Mouse (Mus musculus): ENCODE data around the gene Olfr1033.
"Not testable (repeated sequence)": the region's sequence is repeated elsewhere in the genome, so short reads cannot be mapped to it uniquely, and the experiment has no call there.

Olfr1033 gene

DNA sequence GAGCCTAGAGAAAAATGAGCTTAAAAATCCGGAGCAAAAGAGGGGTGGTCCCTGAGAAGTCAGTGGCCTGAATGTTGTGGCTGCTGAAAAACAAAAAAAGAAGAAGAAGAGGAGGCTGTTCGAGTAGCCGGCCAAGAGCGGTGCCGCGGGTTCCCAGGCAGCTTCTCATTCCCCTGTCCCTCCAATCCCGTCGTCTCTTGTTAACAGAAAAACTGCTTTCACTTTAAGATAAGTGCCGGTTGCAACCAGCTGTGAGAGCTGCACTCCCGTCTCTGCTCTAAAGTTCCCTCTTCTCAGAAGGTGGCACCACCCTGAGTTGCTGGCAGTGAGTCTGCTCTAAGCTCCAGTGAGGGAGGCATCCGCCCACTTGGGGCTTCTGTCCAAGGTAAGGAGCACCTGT, at the start of gene Olfr1033:
Gene Olfr1033 (plus strand): TSS at position 228 of the 400 bp plus-strand sequence.
- not testable (repeated sequence) for DNase-seq (ENCODE audit: low spot score)

DNA sequence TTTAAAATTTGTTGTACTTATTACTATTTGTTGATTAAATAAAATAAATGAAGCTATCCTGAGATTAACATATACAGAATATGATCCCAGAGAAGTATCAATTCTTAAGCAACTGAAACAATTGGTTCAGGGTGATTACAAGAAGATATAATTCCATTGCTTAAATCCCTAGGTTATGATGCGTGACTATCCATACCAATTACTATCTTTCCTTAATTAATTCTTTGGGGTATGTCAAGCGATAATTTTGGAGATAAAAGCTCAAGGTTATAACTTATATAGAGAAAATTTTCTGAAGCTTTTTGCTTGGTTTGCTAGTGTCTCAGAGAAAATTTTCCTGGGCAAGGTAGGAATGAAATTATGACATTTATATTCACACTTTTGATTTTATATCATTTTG, 46.8 kb upstream of the Olfr1033 start, which contains the start of gene Olfr1029:
Gene Olfr1029 (plus strand): TSS at position 301 of the 400 bp plus-strand sequence.
- no peak for DNase-seq (ENCODE audit: low spot score)

DNA sequence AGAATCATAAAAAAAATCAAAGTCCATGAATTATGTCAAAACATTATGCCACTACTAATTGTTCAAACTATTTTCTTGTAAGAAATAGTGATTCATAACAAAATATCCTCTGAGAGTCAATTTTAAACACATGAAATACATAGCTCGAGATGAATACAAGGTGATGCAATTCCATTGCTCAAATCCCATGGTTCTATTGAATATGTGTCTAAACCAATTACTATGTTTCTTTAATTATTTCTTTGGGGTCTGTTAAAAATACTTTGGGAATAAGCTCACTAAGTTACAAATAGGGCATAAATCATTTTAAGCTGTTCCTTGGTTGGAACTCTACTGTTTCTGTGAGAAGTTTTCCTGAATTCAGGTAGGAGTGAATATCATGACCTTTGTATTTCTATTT, 41.5 kb upstream of the Olfr1033 start, which contains the start of gene Olfr1030:
Gene Olfr1030 (plus strand): TSS at position 301 of the 400 bp plus-strand sequence.
- DNase-seq (ENCODE audit: low spot score), result no peak

DNA sequence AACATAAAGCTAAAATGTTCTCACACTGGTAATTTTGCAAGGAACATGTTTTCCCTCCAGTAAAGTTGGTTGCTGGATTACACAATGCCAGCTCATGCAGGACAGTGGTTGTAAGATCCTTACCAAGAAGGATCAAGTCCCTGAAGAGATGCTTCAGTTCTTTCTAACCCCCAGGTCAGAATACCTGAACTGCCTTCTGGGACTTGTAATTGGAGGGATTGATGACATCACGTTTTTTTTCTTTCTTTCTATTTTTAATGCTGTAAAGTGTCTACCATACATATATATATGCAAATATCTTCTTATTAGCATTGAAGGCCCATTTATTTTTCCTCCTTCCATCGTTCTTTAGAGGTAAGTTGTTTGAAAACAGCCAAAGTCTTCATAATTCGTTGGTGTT, 30.4 kb upstream of the Olfr1033 start, which contains the start of gene Olfr1031:
Gene Olfr1031 (plus strand): TSS at position 301 of the 400 bp plus-strand sequence.
- no peak for DNase-seq (ENCODE audit: low spot score)

DNA sequence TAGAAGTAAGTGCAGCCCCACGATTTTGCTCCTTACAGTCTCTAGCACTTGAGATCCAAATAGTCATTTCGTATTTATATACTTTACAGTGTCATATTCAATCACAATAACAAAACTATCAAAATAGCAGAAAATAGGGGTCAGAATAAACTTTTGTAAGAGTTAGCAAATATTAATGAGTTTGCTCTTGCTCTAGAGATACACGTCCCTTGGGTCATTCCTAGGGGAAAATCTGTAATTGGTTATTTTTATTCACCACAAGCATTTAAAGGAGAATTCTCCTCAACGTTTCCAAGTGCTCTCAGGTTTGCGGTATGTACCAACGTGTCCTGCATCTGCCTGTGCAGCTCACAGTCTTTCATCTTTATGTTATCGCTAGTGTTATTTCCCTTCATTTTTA, 15.2 kb upstream of the Olfr1033 start, which contains the start of gene Olfr1032:
Gene Olfr1032 (plus strand): TSS at position 301 of the 400 bp plus-strand sequence.
- DNase-seq (ENCODE audit: low spot score), result no peak

DNA sequence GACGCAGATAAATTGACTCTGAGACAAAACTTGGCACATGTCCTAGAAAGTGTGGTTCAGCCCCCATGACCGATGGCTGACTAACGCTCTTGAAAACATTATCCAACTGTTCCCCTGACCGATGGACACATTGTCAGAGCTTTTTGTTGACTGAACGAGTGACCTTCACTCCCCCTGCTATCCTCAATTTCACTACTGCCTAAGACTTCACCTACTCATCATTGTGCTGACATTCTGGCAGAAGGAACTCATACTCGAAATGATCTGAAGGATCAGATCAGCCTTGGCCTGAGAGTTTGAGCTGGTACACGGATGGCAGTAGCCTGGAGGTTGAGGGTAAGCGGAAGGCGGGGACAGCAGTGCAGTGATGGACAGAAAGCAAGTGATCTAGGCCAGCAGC, 1.1 kb downstream of the Olfr1033 start:
- not testable (repeated sequence) for DNase-seq (ENCODE audit: low spot score)

DNA sequence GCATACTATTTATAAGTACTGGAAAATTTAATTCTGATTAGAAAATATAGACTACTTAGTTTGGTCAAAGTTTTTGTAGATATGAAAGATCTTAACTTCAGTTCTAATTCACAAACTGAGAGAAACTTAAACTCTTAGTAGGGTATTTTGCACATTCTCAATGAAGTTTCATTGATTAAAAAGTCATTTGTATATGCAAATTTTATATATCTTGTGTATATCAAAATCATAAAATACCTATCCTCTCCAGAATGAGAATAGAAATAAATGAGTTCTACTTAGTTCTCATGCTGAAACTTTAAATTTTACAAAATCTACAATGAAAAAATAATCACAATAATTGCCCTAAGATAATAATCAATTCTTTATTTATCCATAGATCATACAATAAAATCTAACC, 25.1 kb downstream of the Olfr1033 start, which contains the start of gene Olfr1034:
Gene Olfr1034 (plus strand): TSS at position 301 of the 400 bp plus-strand sequence.
- no peak for DNase-seq (ENCODE audit: low spot score)

DNA sequence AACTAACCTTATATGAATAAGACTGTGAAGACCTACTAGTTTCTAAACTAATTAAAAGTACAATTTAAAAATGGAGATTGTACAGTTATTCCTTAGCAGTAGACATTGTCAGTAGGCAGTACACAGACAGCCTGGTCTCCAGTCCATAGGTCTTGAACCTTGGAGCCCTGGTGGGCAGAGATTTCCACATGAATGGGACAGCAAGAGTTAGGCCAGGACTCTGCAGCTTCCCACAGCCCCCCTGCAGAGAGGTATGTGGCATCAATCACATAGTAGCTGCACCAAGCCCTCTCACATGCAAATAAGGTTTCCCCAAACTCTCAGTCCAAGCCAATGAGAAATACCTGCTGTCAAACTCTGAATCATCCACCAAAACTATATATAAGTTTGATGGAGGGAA, 30.3 kb downstream of the Olfr1033 start:
- not testable (repeated sequence) for DNase-seq (ENCODE audit: low spot score)

DNA sequence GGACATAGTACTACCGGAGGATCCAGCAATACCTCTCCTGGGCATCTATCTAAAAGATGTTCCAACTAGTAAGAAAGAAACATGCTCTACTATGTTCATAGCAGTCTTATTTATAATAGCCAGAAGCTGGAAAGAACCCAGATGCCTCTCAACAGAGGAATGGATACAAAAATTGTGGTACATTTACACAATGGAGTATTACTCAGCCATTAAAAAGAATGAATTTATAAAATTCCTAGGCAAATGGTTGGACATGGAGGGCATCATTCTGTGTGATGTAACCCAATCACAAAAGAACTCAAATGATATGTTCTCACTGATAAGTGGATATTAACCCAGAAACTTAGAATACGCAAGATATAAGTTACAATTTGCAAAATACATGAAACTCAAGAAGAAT, 43.3 kb downstream of the Olfr1033 start:
- DNase-seq (ENCODE audit: low spot score), result not testable (repeated sequence)

DNA sequence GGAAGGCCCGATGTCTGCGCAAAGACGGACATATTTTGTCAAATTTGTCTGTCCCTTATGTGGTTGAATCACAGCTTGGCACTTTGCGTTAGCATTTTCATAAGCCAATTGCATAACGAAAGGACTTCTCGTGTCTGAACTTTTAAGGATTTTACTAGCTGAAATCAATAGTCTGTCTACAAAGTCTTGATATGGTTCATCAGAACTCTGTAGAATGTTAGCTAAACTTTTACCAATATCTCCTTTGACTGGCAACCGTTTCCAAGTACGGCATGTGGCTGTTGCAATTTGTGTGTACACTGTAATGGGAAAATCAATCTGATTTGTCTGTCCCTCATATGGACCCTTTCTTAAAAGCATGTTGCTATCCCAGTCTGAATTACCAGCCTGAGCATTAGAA, 49.8 kb downstream of the Olfr1033 start:
- DNase-seq (ENCODE audit: low spot score), result no peak

DNA sequence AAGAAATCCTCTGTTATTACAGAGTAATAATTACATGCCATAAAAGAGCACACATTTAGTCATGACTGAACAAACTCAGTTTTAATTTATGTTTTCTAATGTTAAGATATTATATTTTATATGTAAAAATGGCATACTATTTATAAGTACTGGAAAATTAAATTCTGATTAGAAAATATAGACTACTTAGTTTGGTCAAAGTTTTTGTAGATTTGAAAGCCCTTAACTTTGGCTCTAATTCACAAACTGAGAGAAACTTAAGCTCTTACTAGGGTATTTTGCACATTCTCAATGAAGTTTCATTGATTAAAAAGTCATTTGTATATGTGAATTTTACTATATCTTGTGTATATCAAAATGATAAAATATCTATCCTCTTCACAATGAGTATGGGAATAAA, 53.3 kb downstream of the Olfr1033 start, which contains the start of gene Olfr1036:
Gene Olfr1036 (plus strand): TSS at position 301 of the 400 bp plus-strand sequence.
- not testable (repeated sequence) for DNase-seq (ENCODE audit: low spot score)

DNA sequence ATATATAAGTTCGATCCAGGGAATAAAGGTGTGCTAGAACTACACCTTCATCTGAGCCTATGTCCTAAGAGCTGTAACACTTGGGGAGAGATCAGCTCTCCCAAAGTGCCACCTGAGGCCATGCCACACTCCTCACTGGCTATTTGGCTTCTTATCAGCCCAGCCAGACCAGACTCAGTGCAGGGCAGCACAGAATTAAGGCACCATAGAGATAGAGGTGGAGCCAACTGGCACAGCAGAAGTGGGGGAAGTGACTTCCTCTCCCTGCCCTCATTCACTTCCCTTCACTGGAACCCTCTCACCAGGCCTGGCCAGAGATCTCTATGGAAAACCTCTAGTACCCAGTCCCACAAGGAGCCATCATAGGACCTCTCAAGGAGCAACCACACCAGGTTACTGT, 60.0 kb downstream of the Olfr1033 start:
- not testable (repeated sequence) for DNase-seq (ENCODE audit: low spot score)

DNA sequence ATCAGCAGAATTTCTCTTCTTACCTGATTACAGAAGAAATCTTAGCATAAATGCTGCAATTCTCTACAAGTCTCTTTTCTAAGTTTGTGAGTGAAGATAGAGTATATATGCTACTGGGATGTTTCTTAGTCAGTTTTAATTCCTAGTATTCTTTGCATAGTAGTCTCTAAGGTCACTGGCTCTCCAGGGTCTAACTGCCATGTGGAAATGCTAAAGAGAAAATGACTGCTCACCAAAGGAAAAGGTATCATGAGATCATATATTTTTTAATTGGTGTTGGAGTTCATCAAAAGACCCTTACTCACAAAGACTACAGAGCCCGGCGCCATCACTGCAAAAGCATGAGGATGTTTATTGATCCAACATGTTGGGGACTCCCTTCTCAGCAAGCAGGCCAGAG, 66.9 kb downstream of the Olfr1033 start, which contains the start of gene Olfr1037:
Gene Olfr1037 (minus strand): TSS at position 101 of the 400 bp plus-strand sequence.
- DNase-seq (ENCODE audit: low spot score), result no peak

Measured in testis, postnatal 14 days (tissue).